Mouse (Mus musculus) urinary bladder, postnatal 25 days (tissue): ENCODE data around the gene Malrd1.
"Not testable (repeated sequence)": the region's sequence is repeated elsewhere in the genome, so short reads cannot be mapped to it uniquely, and the experiment has no call there.

Source experiments
- DNase-seq: peaks from one replicate; pipeline ENCODE4 v3.0.0; 2022; ENCODE audit warnings: low spot score

The Malrd1 gene

DNA sequence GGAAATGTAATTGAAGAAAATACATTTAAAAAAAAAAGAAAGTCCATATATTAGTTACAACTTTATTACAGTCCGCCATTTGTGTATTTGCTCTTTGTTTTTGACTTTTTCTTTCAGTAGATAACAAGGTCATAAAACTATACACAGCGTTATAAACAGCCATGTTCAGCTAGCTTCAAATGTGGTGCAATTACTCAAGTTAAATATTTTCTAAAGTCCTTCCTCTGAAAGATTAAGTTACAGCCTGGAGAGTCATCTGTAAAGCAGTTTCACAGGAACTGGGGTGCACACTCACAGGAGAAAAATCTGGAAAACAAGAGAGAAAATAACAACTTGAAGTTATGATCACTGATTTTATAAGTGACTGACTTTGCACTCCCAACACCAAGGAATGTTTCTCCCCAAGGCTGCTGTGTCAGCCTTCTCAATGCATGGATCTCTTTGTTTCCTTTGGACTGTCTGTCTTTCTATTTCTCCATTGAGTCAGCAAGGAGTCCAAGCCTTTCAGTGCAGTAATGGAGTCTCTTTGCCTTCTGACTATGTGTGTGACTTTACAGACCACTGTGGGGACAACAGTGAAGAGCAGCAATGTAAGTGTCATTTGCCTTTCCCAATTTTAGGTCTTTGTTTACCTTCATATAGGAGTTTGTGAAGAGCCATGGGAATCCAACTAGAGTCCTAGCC lies at the start of gene Malrd1:
TSS of gene Malrd1 (plus strand) at position 239 of the 684 bp plus-strand sequence.
- no peak for DNase-seq

DNA sequence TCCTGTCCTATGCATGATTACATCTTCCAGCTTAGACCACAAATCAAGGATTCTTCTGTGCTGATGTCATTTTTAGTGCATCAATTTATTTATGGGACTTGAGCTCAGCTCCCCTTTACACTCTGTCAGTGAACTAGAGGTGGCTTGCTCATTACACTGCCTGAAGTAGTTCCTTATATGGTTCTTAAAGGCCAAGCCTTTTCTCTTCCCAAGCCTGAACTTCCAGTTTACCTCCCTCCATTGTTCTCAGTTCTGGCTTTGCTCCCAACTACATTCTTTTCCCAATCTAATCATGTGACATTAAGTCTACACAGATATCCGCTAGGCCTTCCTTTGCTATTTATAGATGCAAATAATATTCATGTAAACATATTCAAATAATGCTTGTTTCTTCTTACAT lies 12.4 kb downstream of the Malrd1 start:
- DNase-seq = no peak

DNA sequence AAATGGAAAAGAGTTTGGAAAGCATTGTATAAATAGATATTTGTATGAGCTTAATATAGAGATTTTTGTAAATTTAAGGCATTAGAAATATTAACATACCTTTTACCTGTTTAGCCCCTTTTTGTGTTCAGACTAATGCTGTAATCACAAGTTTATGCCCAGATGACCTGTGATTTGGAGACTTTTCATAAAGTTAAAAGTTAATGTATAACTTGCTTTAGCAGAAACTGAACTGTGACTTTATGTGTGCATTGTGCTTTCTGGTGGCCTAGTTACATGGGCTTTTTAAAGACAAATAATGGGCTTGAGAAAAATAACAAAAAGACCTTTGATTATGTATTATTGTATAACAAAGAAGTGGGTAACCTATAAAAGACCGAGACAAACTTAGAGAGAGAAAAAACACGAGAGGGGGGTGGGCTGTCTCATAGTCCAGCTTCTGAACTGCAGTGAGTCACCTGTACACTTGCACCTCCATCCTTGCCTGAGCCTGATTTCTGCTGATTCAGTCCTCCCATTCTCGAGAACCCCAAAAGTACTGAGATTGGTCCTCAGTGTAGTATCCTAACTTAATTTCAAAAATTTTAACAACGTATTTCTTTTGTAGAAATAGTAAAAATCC lies 87.2 kb downstream of the Malrd1 start:
- no peak for DNase-seq

DNA sequence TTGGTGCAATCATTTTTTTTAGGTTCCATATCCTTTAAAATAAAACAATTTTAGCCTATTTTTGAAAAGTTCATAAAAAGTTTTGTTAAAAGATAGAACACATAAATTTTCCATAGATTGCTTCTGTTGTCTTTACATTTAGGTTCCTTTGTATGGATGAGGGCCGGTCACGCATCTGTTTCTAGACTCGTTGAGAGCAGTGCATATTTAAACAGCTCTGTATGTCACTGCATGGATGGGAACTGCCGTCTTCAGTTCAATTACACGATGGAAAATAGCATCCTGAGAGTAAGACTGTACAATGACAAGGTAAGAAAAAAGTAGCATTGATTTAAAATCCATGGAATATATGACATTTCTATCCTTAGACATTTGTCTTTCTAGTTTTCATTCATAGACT lies 87.7 kb downstream of the Malrd1 start:
- DNase-seq = no peak

DNA sequence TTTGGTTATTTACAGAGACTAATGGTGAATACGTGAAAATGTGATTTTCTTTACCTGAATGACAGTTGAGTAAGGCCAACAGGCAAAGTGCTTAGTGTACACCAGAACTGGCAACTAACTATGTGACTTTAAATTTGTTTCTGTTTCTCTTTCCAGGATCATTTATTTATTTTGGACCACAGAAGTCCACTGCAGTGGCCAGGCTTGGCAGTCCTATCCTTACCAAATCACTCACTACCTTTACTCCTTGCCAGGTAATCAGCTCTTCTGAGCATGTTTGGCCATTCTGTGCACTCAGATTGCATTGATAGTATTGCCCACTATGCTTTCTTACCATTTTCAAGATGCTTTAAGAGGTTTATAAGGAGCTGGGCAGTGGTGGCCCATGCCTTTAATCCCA lies 109.5 kb downstream of the Malrd1 start:
- DNase-seq = no peak

DNA sequence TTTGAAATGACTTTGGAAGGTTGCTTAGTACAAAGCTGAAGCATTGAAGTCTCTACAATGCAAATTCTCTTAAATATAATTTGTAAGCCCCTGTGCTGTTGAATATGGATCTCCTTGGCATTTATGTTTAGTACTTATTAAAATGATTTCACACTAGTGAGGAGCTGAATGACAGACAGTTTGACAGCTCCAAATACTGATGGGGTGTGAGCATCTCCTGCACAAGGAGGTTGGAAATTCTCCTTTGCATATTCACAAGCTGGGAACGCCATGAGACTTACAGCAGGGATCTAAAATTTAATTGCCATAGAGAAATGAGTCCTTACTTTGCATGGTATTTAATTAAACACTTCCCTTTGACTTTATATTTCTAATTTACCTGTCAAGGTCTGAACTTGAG lies 117.6 kb downstream of the Malrd1 start:
- no peak for DNase-seq

DNA sequence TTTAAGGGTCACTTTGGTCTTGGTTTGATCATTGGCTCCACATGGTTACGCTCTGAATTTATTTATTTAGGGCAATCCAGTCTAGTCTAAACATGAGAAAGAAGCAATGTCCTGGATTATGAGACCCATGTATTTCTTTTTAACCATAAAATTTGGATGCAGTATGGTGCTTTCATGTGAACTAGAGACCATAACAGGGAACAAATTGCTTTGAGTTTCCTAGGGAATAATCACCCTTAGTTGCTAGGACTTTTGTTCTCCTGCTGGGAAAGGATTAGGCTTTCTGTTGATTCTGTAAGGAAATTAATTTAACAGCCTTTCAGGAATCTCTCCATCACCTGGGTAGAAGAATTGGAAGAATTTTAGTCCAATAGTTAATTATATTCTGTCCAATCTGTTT lies 130.1 kb downstream of the Malrd1 start:
- DNase-seq = no peak

DNA sequence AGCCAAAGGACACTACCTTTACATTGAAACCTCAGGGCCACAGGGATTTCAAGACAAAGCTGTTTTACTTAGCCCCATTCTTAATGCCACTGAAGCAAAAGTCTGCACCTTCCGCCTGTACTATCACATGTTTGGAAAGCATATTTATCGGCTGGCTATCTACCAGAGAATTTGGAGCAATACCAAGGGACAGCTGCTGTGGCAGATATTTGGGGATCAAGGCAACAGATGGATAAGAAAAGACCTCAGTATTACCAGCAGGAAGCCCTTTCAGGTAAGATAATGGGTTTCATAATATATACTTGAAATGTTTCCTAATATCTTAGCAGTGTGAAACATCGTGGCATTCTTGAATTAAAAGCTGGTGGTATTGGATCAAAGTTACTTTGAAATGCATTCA lies 176.7 kb downstream of the Malrd1 start:
- no peak for DNase-seq

DNA sequence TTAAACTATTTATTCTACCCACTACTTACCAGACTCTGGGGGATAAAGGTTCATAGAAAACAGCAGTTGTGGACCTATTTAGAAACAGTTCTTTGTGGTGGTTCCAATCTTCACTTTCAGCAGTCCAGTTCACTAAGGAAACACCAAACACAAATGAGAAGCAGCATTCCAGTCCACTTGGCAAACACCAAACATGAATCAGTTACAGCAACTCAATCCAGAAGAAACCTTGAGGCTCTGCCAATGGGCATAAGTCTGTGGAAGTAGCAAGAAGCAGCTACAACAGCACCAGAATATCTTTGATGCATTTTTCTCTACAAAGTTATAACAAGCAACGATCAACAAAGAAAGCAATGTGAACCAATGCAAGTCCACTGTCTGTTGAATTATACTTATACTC lies 214.7 kb downstream of the Malrd1 start:
- no peak for DNase-seq

DNA sequence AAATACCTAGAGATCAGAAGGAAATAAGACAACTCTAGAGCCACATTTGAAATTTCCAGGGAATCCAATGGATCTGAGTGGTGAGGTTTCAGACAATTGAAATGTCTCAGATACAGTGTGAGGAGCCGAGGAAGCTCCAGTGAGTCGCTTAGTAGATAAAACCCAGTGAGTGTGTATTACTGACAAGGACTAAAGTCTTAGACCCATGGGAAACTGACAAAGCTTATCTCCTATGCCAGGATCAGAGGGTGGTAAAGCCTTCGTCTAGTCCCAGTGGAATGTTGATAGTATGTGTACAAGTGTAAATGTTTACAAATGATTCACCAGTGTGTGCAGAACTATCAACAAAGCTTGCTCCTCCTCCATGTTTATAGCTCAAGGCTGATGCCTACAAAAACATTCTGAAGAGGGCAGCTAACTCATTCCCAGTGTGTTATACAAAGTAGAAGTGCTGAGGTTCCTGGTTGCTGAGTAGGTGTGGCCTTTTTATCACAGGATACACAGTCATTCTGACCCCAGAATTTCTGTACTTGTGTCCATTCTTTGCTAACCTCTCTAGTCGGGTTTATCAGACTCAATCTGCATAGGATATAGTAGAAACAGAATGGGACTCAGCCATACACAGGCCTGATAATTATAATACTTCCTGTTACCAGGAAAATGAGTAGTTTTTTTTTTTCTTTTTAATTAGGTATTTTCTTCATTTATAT lies 218.9 kb downstream of the Malrd1 start:
- DNase-seq = no peak

DNA sequence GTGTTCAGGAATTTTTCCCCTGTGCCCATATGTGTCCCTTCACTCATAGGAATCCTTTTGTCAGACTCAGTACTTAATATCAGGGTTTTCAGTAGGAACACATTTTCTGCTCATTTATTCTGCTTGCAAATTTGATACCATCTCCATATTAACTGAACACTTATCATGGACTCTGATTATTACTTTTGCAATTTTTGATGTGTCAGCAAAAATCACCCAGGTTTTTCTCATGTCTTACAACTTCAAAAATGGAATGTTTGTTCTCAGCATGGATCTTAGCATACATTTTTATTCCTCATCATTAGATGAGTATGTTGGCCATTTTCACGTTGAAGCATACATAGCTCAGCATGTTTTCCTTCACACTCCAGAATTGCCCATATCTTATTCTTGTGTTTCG lies 258.5 kb downstream of the Malrd1 start:
- no peak for DNase-seq

DNA sequence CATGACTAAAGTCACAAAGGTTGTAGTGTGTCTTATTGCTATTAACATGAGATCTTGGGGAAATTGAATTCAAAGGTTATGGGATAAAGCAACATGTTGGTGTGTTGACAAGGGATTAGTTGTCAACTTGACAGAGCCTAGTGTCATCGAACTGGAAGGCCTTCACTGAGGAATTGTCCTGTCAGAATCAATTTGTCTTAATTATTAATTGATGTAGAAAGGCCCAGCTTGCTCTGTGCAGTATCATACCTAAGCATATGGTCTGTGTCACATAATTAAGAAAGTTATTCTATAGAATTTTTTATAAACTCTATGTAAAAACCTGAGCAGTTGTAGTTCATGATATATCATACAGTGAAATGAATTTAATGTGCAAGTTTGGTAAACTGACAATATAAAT lies 289.4 kb downstream of the Malrd1 start:
- DNase-seq = no peak

DNA sequence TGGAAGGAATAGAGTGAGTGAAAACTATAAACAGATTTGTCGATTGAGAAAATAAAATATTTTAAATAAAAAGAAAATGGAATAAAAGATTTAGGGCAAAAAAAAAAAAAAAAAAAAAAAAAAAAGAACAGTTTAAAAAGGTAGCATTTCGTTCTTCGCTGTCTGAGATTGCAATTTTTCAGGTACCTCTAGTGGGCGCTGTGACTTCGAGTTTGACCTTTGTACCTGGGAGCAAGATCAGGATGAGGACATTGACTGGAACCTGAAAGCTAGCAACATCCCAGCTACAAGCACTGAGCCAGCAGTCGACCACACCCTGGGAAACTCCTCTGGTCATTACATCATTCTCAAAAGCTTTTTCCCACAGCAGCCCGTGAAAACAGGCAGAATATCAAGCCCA lies 343.1 kb downstream of the Malrd1 start:
- no peak for DNase-seq

DNA sequence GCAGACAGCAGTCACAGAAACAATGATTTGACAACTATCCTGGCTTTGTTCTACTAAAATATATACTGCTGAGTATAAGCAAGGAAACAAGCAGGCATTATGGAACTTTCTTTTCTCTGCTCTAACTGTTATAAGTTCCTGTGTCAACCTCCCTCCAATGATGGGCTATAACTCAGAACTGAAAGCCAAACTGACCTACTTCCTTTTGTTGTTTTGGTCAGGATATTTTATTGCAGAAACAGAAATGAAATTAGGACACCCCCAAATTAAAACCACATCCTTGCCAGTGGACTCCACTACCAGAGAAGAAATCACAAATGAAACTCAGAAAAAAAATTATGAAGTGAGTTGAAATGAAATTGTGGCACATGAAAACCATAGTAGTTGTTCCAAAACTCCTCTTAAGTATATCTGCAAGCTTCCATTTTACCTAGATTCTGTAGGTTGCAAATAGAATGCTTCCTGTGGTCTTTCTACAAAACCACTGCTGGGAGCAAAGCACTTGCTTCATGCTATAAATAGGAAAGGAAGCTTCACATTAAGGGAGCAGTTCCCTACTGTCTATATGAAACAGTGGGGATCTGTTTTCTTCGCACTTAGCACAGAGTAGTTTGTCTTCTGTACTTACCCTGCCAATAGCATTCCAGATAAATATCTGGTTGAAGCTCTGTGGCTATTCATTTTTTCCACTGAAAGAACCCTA lies 367.3 kb downstream of the Malrd1 start:
- no peak for DNase-seq

DNA sequence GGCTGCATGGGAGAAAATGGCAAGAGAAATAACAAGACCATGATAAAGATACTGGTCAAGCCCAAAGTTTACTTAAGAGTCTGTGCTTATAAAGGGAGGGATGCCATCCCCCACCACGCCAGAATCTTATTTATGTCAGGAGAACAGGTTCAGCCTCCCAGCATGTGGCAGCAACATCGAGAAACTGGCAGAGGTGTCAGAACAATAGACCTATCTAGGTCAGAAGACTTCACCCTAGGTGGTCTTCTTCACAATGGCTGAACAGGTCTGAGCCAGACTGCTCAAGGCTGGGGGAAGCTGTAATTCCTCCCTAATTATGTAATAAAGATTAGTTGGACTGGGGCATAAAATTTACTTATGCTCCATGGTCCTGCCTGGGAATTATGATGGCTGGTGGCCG lies 399.2 kb downstream of the Malrd1 start:
- no peak for DNase-seq

DNA sequence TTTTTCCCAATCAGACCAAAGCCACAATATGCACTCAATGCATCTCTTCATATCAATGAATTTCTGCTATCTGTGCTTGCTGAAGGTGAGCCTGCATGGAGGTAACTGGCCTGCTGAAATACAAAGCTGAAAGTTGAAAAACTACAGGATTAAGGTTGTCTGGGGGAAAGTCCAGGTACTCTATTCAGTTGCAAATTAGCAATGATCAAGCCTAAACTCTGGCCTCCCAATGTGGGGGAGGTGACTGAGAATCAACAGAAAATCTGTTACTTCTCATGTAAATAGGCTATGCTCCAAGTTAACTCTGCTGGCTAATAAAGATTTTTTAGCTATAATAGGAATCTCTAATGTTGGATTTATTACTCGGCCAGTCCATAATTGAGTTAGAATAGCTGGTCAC lies 399.8 kb downstream of the Malrd1 start:
- no peak for DNase-seq

DNA sequence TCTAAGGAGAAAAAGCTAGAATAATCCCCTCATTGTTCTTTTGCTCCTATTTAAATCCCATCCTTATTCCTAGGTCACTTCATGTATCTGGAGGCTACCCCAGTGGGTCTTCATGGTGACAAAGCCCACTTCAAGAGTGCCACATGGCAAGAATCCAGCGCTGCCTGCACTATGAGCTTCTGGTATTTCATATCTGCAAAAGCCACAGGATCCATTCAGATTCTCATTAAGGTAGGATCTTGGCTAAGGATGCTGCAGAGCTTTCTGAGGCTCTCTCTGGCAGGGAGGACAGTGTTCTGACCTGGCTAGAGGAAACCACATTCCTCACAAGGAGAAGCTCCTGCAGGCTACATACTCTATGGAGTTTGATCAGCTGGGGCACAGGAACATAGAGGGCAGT lies 405.2 kb downstream of the Malrd1 start:
- DNase-seq = no peak

DNA sequence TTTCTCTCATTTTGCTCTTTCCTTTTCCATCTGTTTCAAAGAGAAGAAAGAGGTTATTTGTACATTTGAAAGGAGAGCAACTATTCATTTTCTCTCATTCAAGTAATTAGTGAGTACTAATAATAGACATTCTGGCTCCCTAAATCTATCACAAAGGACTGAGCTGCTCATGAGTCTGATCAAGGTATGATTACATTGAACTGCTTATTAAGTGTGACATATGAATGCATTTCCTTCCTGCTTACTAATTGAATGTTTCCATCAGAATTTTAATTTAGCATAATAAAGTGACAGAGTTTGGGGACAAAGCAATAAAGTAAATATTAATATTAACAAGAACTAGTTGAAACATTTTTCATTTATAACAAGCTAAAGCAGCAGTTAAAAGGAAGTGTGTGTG lies 405.6 kb downstream of the Malrd1 start:
- no peak for DNase-seq

DNA sequence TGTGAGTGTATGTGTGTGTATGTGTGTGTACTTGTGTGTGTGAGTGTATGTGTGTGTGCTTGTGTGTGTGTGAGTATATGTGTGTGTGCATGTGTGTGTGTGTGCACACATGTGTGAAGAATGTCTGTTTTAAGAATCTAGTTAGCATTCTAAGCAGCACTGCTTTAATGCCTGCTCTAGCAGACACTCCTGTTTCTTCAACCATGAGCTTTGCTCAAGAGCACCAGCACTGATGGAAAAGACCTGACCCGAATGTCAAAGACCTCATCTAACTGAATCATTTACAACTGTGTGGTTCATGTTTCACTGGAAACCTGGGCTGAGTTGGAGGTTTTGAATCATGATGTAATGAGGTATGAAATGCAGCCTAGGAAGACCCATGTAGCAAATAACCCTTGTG lies 406.1 kb downstream of the Malrd1 start:
- no peak for DNase-seq

DNA sequence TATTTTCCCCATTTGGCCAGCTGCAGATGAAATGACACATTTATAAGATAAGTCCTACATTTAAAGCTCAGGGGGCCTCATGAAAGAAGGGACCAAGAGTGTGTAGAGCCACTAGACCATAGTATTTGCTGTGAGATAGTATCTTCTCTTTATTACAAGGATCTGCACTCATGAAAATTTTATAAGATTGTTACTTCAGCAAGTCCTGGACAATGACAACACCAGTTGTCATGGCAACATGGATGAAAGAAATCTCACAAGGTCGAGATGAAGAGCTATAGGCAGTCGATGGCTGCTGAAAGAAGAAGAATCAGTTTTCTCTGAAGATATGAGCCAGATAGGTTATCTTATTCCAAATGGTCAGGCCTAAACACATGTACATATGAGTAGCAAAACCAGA lies 476.6 kb downstream of the Malrd1 start:
- DNase-seq = no peak

DNA sequence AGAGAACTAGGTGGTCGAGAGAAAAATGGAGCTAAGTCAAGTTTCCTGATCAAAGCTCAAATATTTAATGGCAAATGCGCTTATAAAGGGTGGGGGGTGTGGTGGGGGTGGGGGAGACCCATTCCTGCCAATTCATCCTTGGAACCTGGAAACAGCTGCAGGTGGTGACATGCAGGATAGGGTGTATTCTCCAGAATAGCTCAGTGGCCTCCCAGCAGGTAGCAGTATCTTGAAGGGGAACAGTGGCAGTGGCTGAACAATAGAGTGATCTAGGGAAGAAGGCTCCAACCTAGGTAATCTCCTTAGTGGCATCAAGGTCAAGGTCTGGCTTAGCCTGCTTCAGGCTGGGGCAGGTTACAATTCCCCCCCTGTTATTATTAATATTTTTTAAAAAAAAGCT lies 490.8 kb downstream of the Malrd1 start:
- not testable (repeated sequence) for DNase-seq

DNA sequence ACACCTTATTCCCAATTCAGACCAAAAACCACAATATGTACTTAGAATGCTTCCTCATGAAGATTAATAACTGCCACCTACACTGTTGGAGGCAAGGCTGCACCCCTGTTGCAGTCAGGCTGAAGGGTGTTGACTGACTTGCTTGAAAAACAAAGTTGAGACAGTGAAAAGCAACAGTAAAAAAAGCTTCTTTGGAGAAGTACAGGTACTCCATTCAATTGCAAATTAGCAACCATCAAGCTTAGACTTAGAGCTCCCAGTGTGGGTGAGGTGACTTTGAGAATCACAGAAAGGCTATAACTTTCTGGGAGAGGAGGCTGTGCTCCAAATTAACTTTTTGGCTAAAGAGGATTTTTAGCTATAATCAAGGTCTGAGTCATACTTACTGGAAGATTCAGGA lies 491.4 kb downstream of the Malrd1 start:
- not testable (repeated sequence) for DNase-seq

DNA sequence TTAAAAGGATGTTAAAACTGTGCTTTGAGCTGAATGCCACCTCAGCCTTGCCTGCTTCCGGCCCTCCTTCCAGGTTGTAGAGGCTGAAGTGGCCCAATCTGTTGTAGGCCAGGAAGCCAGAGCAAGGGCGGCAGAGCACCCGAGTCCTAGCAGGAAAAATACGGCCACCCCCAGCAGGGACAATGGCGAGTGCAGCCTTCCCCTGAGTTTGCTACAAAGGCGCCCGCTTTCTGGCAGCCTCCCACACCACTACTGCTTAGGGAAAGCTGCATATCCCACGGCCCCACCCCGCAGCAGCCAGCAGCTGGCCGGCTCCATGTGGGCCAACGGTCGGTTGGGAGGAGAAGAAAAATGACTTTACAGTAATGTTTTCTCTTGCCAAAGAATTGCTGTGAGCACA lies 503.5 kb downstream of the Malrd1 start:
- no peak for DNase-seq
